Mouse (Mus musculus) kidney, postnatal 0 days (tissue): ENCODE results near the gene Pbsn. TPM values are rescaled to one million over a fixed set of nuclear protein-coding genes. Genes with fewer than 3 reads are reported as not detected.
A peak's percentile ranks its signal among the peaks of the same experiment; 100 is the strongest.

Source experiments
- ATAC-seq: fragments of 200-750 bp; cut with Nextera tagmentation; replicated peaks from 2 replicates; pipeline ENCODE4 v1.8.0; 2017; ENCODE audit warnings: low read depth, moderate number of reproducible peaks, moderate TSS enrichment, moderate library complexity; ENCODE audit not compliant: low FRiP score
- DNase-seq: peaks from one replicate; pipeline ENCODE4 v3.0.0-alpha.2; 2016; ENCODE audit warnings: low spot score
- H3K27ac ChIP-seq: fragments of 300-500 bp; sonication (generic); 2 replicates; pipeline ENCODE4 v1.5.1; 2014; ENCODE audit warnings: mild to moderate bottlenecking
- H3K27me3 ChIP-seq: fragments of 300-500 bp; sonication (generic); 2 replicates; pipeline ENCODE4 v1.6.1; 2014; ENCODE audit warnings: low read length, mixed read lengths; ENCODE audit not compliant: insufficient read depth
- H3K36me3 ChIP-seq: fragments of 300-500 bp; sonication (generic); 2 replicates; pipeline ENCODE4 v1.6.1; 2014; ENCODE audit warnings: low read length, mixed read lengths; ENCODE audit not compliant: insufficient read depth
- H3K4me1 ChIP-seq: fragments of 300-500 bp; sonication (generic); replicated peaks from 2 replicates; pipeline ENCODE4 v1.6.1; 2014; ENCODE audit warnings: antibody characterized with exemption, low read length, mixed read lengths; ENCODE audit not compliant: insufficient read depth
- H3K4me2 ChIP-seq: fragments of 300-500 bp; sonication (generic); 2 replicates; pipeline ENCODE4 v1.6.1; 2014; ENCODE audit warnings: mild to moderate bottlenecking, low read length, moderate library complexity, mixed read lengths
- H3K4me3 ChIP-seq: fragments of 300-500 bp; sonication (generic); replicated peaks from 2 replicates; pipeline ENCODE4 v1.5.1; 2014; ENCODE audit warnings: low read depth, low read length
- H3K9ac ChIP-seq: fragments of 300-500 bp; sonication (generic); 2 replicates; pipeline ENCODE4 v1.6.1; 2014; ENCODE audit warnings: low read depth, low read length
- H3K9me3 ChIP-seq: fragments of 300-500 bp; sonication (generic); replicated peaks from 2 replicates; pipeline ENCODE4 v1.6.1; 2016; ENCODE audit warnings: low read length, inconsistent platforms, mixed read lengths
- CTCF ChIP-seq: IDR thresholded peaks from 2 replicates; pipeline ENCODE4 v1.5.1; 2016; ENCODE audit warnings: antibody characterized with exemption, low read depth, mild to moderate bottlenecking, moderate library complexity
- WGBS: fragments of 180-500 bp; shearing (Covaris S2); extraction: QIAGEN DNeasy Blood & Tissue Kit; methylation state at CpG from one replicate; pipeline ENCODE4 v1.1.7; 2014; 5-methylcytosine and 5-hydroxymethylcytosine counted together
- polyA plus RNA-seq: library from polyadenylated mRNA; unstranded; fragments of >200 nt; fragmentation: Nextera tagmentation; extraction: Ambion mirVana; gene quantifications from 2 replicates; pipeline ENCODE4 v1.2.1, GENCODE M21; 2015

The Pbsn gene
- polyA plus RNA-seq, 1 experiment from 2014 or later = not detected

GRCm38 (mm10) chrX:77794962-77795857, 58.2 kb downstream of the Pbsn start:
- WGBS = 25% methylated on average over 61 of the region's 61 CpGs
- no peaks in the 10 kb centered on the region for H3K36me3 ChIP-seq
- no peaks in the 10 kb centered on the region for H3K4me1 ChIP-seq
- H3K27ac ChIP-seq = peak overlapping the region; percentile 92; the same call in 1 of the 2 replicates
- H3K9ac ChIP-seq = peak overlapping the region; percentile 63
- H3K27me3 ChIP-seq = no peaks in the 10 kb centered on the region
- peak; percentile 1 for DNase-seq
- peak overlapping the region; percentile 48 for H3K4me3 ChIP-seq
- peak overlapping the region; percentile 61 for H3K4me2 ChIP-seq
- peak; percentile 68 for ATAC-seq
- H3K9me3 ChIP-seq = no peaks in the 10 kb centered on the region
- no peak for TF ChIP-seq CTCF

GRCm38 (mm10) chrX:77788675-77789074, 64.7 kb downstream of the Pbsn start:
- no peak overlapping the region for H3K4me2 ChIP-seq
- H3K9me3 ChIP-seq = no peaks in the 10 kb centered on the region
- no peak for TF ChIP-seq CTCF
- DNase-seq (peak; percentile 2), ATAC-seq (no peak)
- H3K36me3 ChIP-seq = no peaks in the 10 kb centered on the region
- no peaks in the 10 kb centered on the region for H3K27me3 ChIP-seq
- no peaks in the 10 kb centered on the region for H3K4me1 ChIP-seq
- H3K4me3 ChIP-seq = no peak overlapping the region
- 59% methylated on average over 3 of the region's 3 CpGs for WGBS
- H3K9ac ChIP-seq = no peak overlapping the region
- H3K27ac ChIP-seq = no peak overlapping the region

Other genes starting within 250 kb of the Pbsn start
- 13.9 and 14.5 TPM in 2 replicates for gene Prkx, start 57.3 kb downstream of the Pbsn start, polyA plus RNA-seq
- gene Gm14744, start 11.1 kb upstream of the Pbsn start, polyA plus RNA-seq = not detected in 2 replicates
- gene 5430402E10Rik, start 71.4 kb upstream of the Pbsn start, polyA plus RNA-seq = not detected in 2 replicates
- not detected in 2 replicates for gene Obp1a, start 237.8 kb upstream of the Pbsn start, polyA plus RNA-seq